Mouse (Mus musculus): ENCODE measurements around the gene Slc13a4. TPM values are rescaled to one million over a fixed set of nuclear protein-coding genes. Genes with fewer than 3 reads are reported as not detected.

Slc13a4 gene
- polyA plus RNA-seq, 1 experiment from 2014 or later: 0.76 TPM

GRCm38 (mm10) chr6:35313520-35313919 is 5.6 kb upstream of the Slc13a4 start:
- Histone ChIP-seq H3K4me1 (replicated peaks; ENCODE audit: control insufficient read depth, insufficient read depth, low read length) (no peaks in the 10 kb centered on the region), H3K36me3 (ENCODE audit: control insufficient read depth, insufficient read depth) (no peaks in the 10 kb centered on the region), H3K27ac (ENCODE audit: low read depth, low read length) (no peak overlapping the region), H3K4me3 (ENCODE audit: low read depth, low read length) (no peak overlapping the region), H3K9ac (ENCODE audit: low read depth, low read length) (no peak overlapping the region), H3K4me2 (replicated peaks; ENCODE audit: low read depth) (no peak overlapping the region), H3K9me3 (ENCODE audit: control insufficient read depth) (no peaks in the 10 kb centered on the region), H3K27me3 (replicated peaks; ENCODE audit: control insufficient read depth, insufficient read depth, low read length) (no peaks in the 10 kb centered on the region)
- no peak for ATAC-seq
- 85% methylated on average over 8 of the region's 8 CpGs for WGBS
- no peak for TF ChIP-seq CTCF (IDR thresholded peaks at IDR 0.05; ENCODE audit: low read depth)

GRCm38 (mm10) chr6:35309406-35309805 is 1.5 kb upstream of the Slc13a4 start:
- H3K27ac ChIP-seq (ENCODE audit: low read depth, low read length): no peak overlapping the region
- H3K36me3 ChIP-seq (ENCODE audit: control insufficient read depth, insufficient read depth): no peaks in the 10 kb centered on the region
- H3K4me1 ChIP-seq (replicated peaks; ENCODE audit: control insufficient read depth, insufficient read depth, low read length): no peaks in the 10 kb centered on the region
- whole genome bisulfite sequencing: 54% methylated on average over 7 of the region's 7 CpGs
- no peak overlapping the region for H3K4me2 ChIP-seq (replicated peaks; ENCODE audit: low read depth)
- no peak for TF ChIP-seq CTCF (IDR thresholded peaks at IDR 0.05; ENCODE audit: low read depth)
- no peaks in the 10 kb centered on the region for H3K9me3 ChIP-seq (ENCODE audit: control insufficient read depth)
- H3K9ac ChIP-seq (ENCODE audit: low read depth, low read length): no peak overlapping the region
- no peaks in the 10 kb centered on the region for H3K27me3 ChIP-seq (replicated peaks; ENCODE audit: control insufficient read depth, insufficient read depth, low read length)
- H3K4me3 ChIP-seq (ENCODE audit: low read depth, low read length): no peak overlapping the region
- ATAC-seq: no peak

- H3K36me3 ChIP-seq (ENCODE audit: control insufficient read depth, insufficient read depth): no peaks in the 10 kb centered on the region
- no peaks in the 10 kb centered on the region for H3K27me3 ChIP-seq (replicated peaks; ENCODE audit: control insufficient read depth, insufficient read depth, low read length)
- H3K9me3 ChIP-seq (ENCODE audit: control insufficient read depth): no peaks in the 10 kb centered on the region
- no peak overlapping the region for H3K9ac ChIP-seq (ENCODE audit: low read depth, low read length)
- no peak overlapping the region for H3K4me3 ChIP-seq (ENCODE audit: low read depth, low read length)
- no peaks in the 10 kb centered on the region for H3K4me1 ChIP-seq (replicated peaks; ENCODE audit: control insufficient read depth, insufficient read depth, low read length)
- no peak for TF ChIP-seq CTCF (IDR thresholded peaks at IDR 0.05; ENCODE audit: low read depth)
- 81% methylated on average over 13 of the region's 13 CpGs for WGBS
- ATAC-seq: no peak
- no peak overlapping the region for H3K27ac ChIP-seq (ENCODE audit: low read depth, low read length)
- no peak overlapping the region for H3K4me2 ChIP-seq (replicated peaks; ENCODE audit: low read depth)
Measured at GRCm38 (mm10) chr6:35307136-35307535, 795 bp downstream of the Slc13a4 start.

- no peaks in the 10 kb centered on the region for H3K27me3 ChIP-seq (replicated peaks; ENCODE audit: control insufficient read depth, insufficient read depth, low read length)
- peak; percentile 97 for ATAC-seq
- no peaks in the 10 kb centered on the region for H3K9me3 ChIP-seq (ENCODE audit: control insufficient read depth)
- no peaks in the 10 kb centered on the region for H3K4me1 ChIP-seq (replicated peaks; ENCODE audit: control insufficient read depth, insufficient read depth, low read length)
- no peak overlapping the region for H3K4me2 ChIP-seq (replicated peaks; ENCODE audit: low read depth)
- H3K9ac ChIP-seq (ENCODE audit: low read depth, low read length): no peak overlapping the region
- WGBS: 22% methylated on average over 11 of the region's 11 CpGs
- TF ChIP-seq CTCF (IDR thresholded peaks at IDR 0.05; ENCODE audit: low read depth): no peak
- H3K27ac ChIP-seq (ENCODE audit: low read depth, low read length): no peak overlapping the region
- no peaks in the 10 kb centered on the region for H3K36me3 ChIP-seq (ENCODE audit: control insufficient read depth, insufficient read depth)
- no peak overlapping the region for H3K4me3 ChIP-seq (ENCODE audit: low read depth, low read length)
Measured at GRCm38 (mm10) chr6:35303355-35303900, 4.5 kb downstream of the Slc13a4 start.

GRCm38 (mm10) chr6:35302581-35302980 is 5.3 kb downstream of the Slc13a4 start:
- no peaks in the 10 kb centered on the region for H3K4me1 ChIP-seq (replicated peaks; ENCODE audit: control insufficient read depth, insufficient read depth, low read length)
- no peaks in the 10 kb centered on the region for H3K9me3 ChIP-seq (ENCODE audit: control insufficient read depth)
- H3K27me3 ChIP-seq (replicated peaks; ENCODE audit: control insufficient read depth, insufficient read depth, low read length): no peaks in the 10 kb centered on the region
- ATAC-seq: no peak
- no peaks in the 10 kb centered on the region for H3K36me3 ChIP-seq (ENCODE audit: control insufficient read depth, insufficient read depth)
- no peak overlapping the region for H3K9ac ChIP-seq (ENCODE audit: low read depth, low read length)
- no peak overlapping the region for H3K4me3 ChIP-seq (ENCODE audit: low read depth, low read length)
- no peak overlapping the region for H3K4me2 ChIP-seq (replicated peaks; ENCODE audit: low read depth)
- WGBS: 94% methylated on average over 7 of the region's 7 CpGs
- no peak for TF ChIP-seq CTCF (IDR thresholded peaks at IDR 0.05; ENCODE audit: low read depth)
- no peak overlapping the region for H3K27ac ChIP-seq (ENCODE audit: low read depth, low read length)

GRCm38 (mm10) chr6:35298323-35298722 is 9.6 kb downstream of the Slc13a4 start:
- Histone ChIP-seq H3K4me3 (ENCODE audit: low read depth, low read length) (no peak overlapping the region), H3K4me1 (replicated peaks; ENCODE audit: control insufficient read depth, insufficient read depth, low read length) (no peaks in the 10 kb centered on the region), H3K9ac (ENCODE audit: low read depth, low read length) (no peak overlapping the region), H3K27me3 (replicated peaks; ENCODE audit: control insufficient read depth, insufficient read depth, low read length) (no peaks in the 10 kb centered on the region), H3K27ac (ENCODE audit: low read depth, low read length) (no peak overlapping the region), H3K36me3 (ENCODE audit: control insufficient read depth, insufficient read depth) (no peaks in the 10 kb centered on the region), H3K4me2 (replicated peaks; ENCODE audit: low read depth) (no peak overlapping the region), H3K9me3 (ENCODE audit: control insufficient read depth) (no peaks in the 10 kb centered on the region)
- no peak for ATAC-seq
- WGBS: 70% methylated on average over 6 of the region's 6 CpGs
- no peak for TF ChIP-seq CTCF (IDR thresholded peaks at IDR 0.05; ENCODE audit: low read depth)

All from intestine, postnatal 0 days (tissue).